Mouse (Mus musculus): ENCODE measurements at regions not wholly inside any gene's neighbourhood (a gene's known extent, or its start where the extent isn't known, plus 50 kb on each side); places are given as distances from the start of the nearest gene placed in this dataset.

DNA sequence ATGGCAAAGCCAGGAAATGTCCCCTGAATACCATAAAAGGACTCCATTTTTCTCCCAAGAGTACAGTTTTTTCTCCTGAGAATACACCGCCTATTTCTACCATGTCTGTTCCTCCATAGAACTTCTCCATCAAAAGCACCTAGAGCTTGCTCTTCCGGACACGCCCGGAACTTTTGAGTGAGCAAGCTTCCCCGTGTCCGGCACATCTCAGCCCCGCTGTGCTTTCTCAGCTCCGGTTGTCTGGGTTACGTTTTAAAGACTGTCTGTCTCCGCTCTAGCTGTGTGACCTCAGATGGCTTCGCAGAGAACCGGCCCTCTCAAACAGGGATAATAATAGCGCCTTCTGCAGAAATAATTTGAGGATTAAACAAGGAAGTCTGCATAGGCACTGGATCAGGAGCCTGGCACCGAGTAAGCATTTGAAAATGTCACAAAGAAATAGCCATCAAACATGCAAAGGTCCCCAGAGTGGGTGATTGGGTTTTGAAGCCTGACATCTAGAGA is 122.8 kb downstream of the Ddx11 start:
- TF ChIP-seq CTCF (IDR thresholded peaks at IDR 0.05; ENCODE audit: borderline replicate concordance, control insufficient read depth, extremely low read depth, insufficient read depth, low read length, poor library complexity), result no peak
- TF ChIP-seq POLR2A (IDR thresholded peaks at IDR 0.05; ENCODE audit: control insufficient read depth, extremely low read depth, insufficient read depth, low read length, poor library complexity), result no peak

Measured in thymus, adult 2 months (tissue).